Mouse (Mus musculus) neutrophil, adult 5-6 weeks (primary cell): ENCODE measurements around the gene Ccdc33. TPM values are rescaled to one million over a fixed set of nuclear protein-coding genes. Genes with fewer than 3 reads are reported as not detected.

Source experiments
- ATAC-seq: fragments of 151-379, 151-347 bp; 2 replicates; pipeline ENCODE4 v1.8.0; 2017; ENCODE audit warnings: mild to moderate bottlenecking, moderate TSS enrichment; ENCODE audit not compliant: insufficient number of reproducible peaks, poor library complexity, low FRiP score, severe bottlenecking; ENCODE audit errors: extremely low read depth
- total RNA-seq: library from RNA; stranded (forward); fragments of 200-1000 nt; gene quantifications from 2 replicates; pipeline ENCODE4 v1.2.3, GENCODE M21; 2017

The Ccdc33 gene
- total RNA-seq, 1 experiment from 2014 or later, result not detected

DNA sequence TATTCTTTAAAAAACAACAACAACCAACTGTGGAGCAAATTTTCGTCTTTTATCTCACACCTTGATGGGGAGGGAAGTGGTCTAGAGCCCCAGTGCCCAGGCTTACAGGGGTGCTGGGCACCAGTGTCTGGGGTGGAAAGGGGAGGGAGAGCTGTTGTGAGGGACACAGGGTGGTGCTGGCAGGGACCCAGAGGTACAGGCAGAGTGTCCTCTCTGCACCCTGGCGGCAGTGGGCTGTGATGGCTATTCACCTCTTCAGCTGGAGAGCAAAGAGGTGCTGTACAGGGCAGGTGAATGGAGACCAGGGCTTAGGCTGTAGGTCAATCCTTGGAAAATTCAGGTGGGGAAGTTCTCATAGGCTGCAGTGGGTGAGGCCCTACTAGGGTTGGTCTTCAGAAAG is 118.9 kb downstream of the Ccdc33 start:
- no peak for ATAC-seq

GRCm38 (mm10) chr9:57998685-57999084 is 119.9 kb downstream of the Ccdc33 start:
- ATAC-seq, result no peak

- peak; percentile 79 for ATAC-seq
Measured at GRCm38 (mm10) chr9:57998032-57998659, 120.5 kb downstream of the Ccdc33 start.

- no peak for ATAC-seq
Measured at GRCm38 (mm10) chr9:57997511-57998031, 121.1 kb downstream of the Ccdc33 start.

DNA sequence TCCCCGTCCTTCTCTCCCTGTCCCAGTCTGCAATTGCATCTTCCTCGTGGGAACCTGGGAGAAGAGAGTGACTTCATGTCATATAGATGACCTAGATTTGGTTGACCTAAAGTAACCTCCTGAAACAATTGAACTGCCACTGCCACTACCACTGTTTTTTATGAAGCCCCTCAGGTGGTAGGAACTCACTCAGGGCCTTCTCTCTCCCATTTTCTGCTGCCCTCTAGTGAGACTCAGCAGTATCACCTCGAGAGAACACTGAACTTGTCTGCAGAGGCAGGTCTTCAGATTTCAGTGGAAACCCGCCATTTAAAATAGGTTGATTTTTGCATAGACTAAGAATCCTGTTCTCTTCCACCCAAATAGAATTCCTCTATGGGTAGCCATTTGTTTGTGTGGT is 123.3 kb downstream of the Ccdc33 start:
- ATAC-seq, result no peak

DNA sequence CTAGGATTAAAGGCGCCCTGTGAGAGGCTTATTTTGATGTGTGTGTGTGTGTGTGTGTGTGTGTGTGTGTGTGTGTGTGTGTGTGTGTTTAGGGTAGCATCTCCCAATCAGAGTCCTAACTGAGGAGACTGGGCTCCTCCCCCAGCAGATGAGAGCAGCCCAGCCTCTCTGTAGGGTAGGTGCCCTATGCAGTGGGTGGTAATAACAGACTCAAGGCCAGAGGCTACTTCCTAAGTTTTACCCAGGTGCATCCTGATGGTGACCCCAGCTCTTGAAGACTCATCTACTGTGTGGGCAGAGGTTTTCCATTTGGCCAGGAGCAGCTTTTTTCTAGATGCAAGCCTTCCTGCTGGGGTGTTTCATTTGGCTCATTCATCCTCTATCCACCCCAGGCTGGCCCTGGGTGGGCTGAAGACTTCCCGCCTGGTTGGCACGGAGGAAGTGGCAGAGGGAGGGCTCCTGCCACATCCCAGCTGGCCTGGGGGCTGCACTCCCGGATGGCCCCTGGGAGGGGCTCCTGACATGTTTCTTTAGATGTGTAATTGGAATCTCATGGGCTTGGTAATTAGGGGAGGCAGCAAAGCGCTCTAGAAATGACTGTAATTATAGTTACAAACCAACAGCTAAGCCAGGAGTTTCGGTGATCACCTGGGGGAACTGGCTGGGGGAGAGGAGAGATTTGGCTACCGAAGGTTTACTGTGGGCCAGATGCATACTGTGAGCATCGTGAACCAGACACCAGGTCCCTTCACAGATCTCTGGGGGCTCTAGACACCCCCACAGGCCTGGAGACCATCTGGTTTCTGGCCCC is 125.6 kb downstream of the Ccdc33 start:
- ATAC-seq, result no peak

DNA sequence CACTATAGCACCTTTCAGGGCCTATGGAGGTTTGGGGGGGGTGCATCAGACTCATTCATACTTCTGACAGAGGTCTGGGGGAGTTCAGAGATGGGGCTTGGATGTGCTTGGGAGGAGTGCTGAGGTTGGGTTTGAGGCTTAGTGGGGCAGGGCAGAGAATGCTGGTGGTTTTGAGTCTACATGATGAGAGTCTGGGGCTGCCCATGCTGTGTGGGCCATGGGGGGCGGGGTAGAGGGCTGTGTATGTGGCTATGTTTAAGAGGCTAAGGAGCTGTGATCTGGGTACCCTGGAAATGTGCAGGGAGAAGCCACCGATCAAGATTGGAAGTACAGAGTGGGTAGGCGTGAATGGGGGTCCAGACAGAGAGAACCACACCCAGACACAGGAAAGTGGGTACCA is 126.6 kb downstream of the Ccdc33 start:
- ATAC-seq, result no peak

DNA sequence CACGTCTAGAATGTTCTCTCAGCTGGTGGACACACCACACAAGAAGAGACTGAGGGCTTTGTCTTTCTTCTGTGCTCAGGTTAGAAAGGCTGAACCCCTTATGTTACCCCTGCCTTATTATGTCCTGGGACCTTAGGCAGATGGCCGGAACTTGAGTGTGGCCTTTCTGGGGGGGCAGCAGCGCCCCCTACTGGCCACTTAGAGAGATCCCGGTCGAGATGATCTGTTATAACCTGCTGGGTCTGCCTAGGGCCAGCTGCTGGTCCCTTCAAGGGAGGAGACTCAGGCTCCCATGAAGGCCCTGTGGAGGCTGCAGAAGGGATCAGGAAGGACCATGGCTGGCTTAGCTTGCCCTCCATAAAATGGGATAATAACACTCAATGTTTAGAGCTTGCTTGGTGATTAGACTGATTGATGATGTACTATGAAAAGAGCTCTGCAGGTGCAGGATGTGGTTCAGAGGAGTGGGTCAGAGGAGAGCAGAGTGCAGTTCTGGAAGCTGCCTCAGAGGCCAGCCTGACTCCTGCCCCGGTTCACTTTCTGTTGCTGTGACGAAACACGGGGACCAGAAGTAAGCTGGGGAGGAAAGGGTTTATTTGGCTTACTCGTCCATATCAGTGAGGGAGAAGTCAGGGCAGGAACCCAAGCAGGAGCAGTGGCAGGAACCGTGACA is 128.0 kb downstream of the Ccdc33 start:
- peak; percentile 58 for ATAC-seq

DNA sequence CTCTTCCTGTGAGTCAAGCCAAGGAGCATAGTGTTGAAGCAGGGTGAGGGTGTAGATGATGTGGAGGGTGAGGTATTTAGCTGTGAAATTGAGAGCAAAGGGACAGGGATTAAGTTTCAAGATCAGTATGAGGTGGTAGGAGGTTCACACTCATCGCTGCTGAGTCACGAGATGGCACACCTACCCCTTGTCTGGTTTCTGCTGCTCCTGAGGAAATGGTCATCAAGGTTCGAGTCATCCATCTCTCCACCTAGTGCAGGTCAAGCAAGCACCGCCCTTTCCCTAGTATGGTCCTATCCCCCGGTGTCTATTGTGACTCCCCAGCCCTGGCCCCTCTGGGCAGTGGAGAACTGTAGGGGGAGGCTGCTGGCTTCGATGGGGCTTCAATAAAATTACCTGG is 129.3 kb downstream of the Ccdc33 start:
- no peak for ATAC-seq

DNA sequence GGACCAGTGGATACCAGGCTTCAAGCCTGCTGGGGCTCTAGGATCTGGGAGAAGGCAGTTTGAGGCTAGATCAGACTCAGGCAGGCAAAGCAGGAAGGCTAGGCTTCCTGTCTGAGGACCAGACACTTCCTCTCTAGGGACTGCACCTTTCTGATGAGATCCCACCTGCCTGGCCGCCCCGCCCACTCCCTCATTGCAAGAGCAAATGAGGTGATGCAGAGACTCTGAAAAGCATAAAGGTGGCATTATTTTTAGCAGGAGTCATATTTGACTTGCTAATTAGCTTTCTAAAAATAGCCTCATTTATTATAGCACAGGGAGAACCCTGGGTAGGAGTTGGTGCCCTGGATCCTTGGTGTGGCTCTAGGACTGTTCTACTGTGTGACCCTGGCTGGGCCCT is 130.5 kb downstream of the Ccdc33 start:
- ATAC-seq, result no peak

DNA sequence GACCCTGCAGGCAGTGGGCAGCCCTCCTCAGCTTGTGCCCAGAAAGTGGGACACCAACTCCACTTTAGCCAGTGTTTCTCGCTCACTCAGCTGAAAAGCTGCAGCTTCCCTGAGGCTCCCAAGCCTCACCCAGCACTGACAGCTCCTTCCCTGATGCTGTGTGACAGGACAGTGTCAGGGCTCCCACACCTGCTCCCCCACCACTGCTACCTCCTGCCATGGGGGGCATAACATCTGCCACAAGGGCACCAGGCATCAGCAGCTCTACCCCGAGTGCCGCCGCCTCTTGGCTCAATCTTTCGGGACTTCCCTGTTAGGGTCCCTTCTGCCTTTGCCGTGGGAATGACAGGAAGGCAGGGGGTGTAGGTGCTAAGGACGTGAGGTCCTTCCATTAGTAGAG is 132.3 kb downstream of the Ccdc33 start:
- no peak for ATAC-seq

DNA sequence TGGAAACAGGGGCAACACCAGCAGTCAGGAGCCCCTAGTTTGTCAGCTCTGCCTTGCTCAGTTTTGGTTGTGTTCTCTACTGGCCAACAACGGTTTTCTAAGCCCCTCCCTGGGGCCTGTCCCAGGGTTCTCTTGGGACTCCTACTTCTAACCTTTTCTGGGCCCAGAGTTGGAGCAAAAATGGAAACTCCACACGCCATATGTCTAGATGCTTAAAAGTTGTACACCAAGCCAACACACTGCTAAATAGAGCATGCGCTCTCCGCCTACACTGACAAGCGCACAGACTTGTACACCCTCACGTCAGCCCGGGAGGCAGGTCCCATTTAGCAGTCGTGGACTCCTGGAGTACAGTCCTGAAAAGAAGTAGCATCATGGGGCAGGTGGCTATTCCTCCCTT is 133.3 kb downstream of the Ccdc33 start:
- ATAC-seq, result no peak

DNA sequence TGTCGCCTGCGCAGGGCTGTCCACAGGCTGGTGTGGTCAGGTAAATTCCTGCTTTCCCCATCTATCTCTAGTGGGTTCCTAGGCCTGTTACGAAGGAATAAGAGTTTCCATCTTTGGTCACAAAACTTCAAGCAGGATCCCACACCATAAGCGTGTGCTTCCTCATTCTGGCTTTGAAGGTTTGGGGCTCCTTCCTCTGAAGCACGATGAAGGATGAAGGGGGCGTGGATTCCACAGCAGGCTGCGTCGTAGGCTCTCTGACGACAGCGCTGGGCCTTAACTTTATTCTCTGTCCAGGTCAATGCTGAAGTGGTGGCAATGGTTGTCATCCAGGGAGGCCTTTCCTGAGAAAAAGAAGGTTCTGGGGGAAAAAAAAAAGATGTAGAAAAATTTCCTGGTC is 138.1 kb downstream of the Ccdc33 start:
- ATAC-seq, result peak; percentile 82

- no peak for ATAC-seq
Measured at GRCm38 (mm10) chr9:57978858-57979257, 139.8 kb downstream of the Ccdc33 start.

Other genes with a start within 250 kb of the Ccdc33 start
- gene Ubl7, start 207.8 kb downstream of the Ccdc33 start, total RNA-seq, result 42.5 and 51.2 TPM in 2 replicates
- 7.0 and 7.4 TPM in 2 replicates for gene Sema7a, start 178.7 kb downstream of the Ccdc33 start, total RNA-seq
- gene Cyp11a1, start 112.4 kb downstream of the Ccdc33 start, total RNA-seq, result 2.6 and 2.7 TPM in 2 replicates
- gene Stra6, start 55.0 kb downstream of the Ccdc33 start, total RNA-seq, result not detected in 2 replicates
- not detected in 2 replicates for gene Islr, start 85.5 kb upstream of the Ccdc33 start, total RNA-seq
- 0.86 and 1.4 TPM in 2 replicates for gene Islr2, start 85.5 kb upstream of the Ccdc33 start, total RNA-seq
- 91.2 and 103 TPM in 2 replicates for gene Pml, start 131.0 kb upstream of the Ccdc33 start, total RNA-seq
- 32.3 and 37.6 TPM in 2 replicates for gene Stoml1, start 134.3 kb upstream of the Ccdc33 start, total RNA-seq
- gene Loxl1, start 194.4 kb upstream of the Ccdc33 start, total RNA-seq, result not detected in 2 replicates